Mouse (Mus musculus) embryo, embryonic 11.5 days (tissue): ENCODE measurements around the gene Cfdp1.
A peak's percentile ranks its signal among the peaks of the same experiment; 100 is the strongest.

Experiments used
- DNase-seq: peaks from one replicate; pipeline ENCODE4 v3.0.0-alpha.2; 2012; ENCODE audit warnings: low read depth, low spot score

Gene Cfdp1

GRCm38 (mm10) chr8:111740994-111741393, 113.1 kb downstream of the Cfdp1 start:
- DNase-seq: no peak

- DNase-seq: no peak
Observed at GRCm38 (mm10) chr8:111740301-111740711, 113.8 kb downstream of the Cfdp1 start.

- DNase-seq: no peak
Observed at GRCm38 (mm10) chr8:111739604-111740003, 114.5 kb downstream of the Cfdp1 start.

- DNase-seq: no peak
Observed at GRCm38 (mm10) chr8:111738867-111739266, 115.2 kb downstream of the Cfdp1 start.

GRCm38 (mm10) chr8:111736321-111736720, 117.8 kb downstream of the Cfdp1 start:
- DNase-seq: no peak

- no peak for DNase-seq
Observed at GRCm38 (mm10) chr8:111735791-111736190, 118.3 kb downstream of the Cfdp1 start.

GRCm38 (mm10) chr8:111735335-111735761, 118.7 kb downstream of the Cfdp1 start:
- no peak for DNase-seq

GRCm38 (mm10) chr8:111734244-111734960, 119.7 kb downstream of the Cfdp1 start:
- no peak for DNase-seq

GRCm38 (mm10) chr8:111733581-111734243, 120.4 kb downstream of the Cfdp1 start:
- DNase-seq: no peak

- DNase-seq: no peak
Observed at GRCm38 (mm10) chr8:111732406-111733085, 121.5 kb downstream of the Cfdp1 start.

- DNase-seq: peak; percentile 92
Observed at GRCm38 (mm10) chr8:111732004-111732403, 122.1 kb downstream of the Cfdp1 start.

- DNase-seq: no peak
Observed at GRCm38 (mm10) chr8:111731231-111731977, 122.7 kb downstream of the Cfdp1 start.

GRCm38 (mm10) chr8:111729233-111730170, 124.6 kb downstream of the Cfdp1 start:
- no peak for DNase-seq

- no peak for DNase-seq
Observed at GRCm38 (mm10) chr8:111728481-111728880, 125.6 kb downstream of the Cfdp1 start.

GRCm38 (mm10) chr8:111727553-111727952, 126.5 kb downstream of the Cfdp1 start:
- DNase-seq: no peak

- no peak for DNase-seq
Observed at GRCm38 (mm10) chr8:111726102-111726900, 127.8 kb downstream of the Cfdp1 start.

GRCm38 (mm10) chr8:111725341-111725740, 128.8 kb downstream of the Cfdp1 start:
- no peak for DNase-seq

GRCm38 (mm10) chr8:111720115-111720544, 134.0 kb downstream of the Cfdp1 start:
- no peak for DNase-seq

GRCm38 (mm10) chr8:111718937-111719336, 135.2 kb downstream of the Cfdp1 start:
- no peak for DNase-seq
